Mouse (Mus musculus): ENCODE data around the gene Btnl9. TPM values are rescaled to one million over a fixed set of nuclear protein-coding genes. Genes with fewer than 3 reads are reported as not detected.
"Not testable (repeated sequence)": the region's sequence is repeated elsewhere in the genome, so short reads cannot be mapped to it uniquely, and the experiment has no call there.

Gene Btnl9
- polyA plus RNA-seq, 1 experiment, result 12.3 TPM

- H3K4me3 ChIP-seq (ENCODE audit: insufficient read depth, low read depth, low read length), result no peak overlapping the region
- no peak overlapping the region for H3K27ac ChIP-seq (replicated peaks; ENCODE audit: low read depth, low read length)
- peaks cover 8% of the 10 kb centered on the region; the same call in 1 of the 2 replicates for H3K4me1 ChIP-seq (ENCODE audit: control insufficient read depth, insufficient read depth, insufficient read length, low read length)
These were observed 13.7 kb upstream of the Btnl9 start for GRCm38 (mm10) chr11:49200666-49201065.

- no peak overlapping the region; the same call in 1 of the 2 replicates for H3K4me3 ChIP-seq (ENCODE audit: insufficient read depth, low read depth, low read length)
- H3K27ac ChIP-seq (replicated peaks; ENCODE audit: low read depth, low read length), result peak overlapping the region; percentile 96
- peaks cover 3% of the 10 kb centered on the region; the same call in 1 of the 2 replicates for H3K4me1 ChIP-seq (ENCODE audit: control insufficient read depth, insufficient read depth, insufficient read length, low read length)
These were observed 8.9 kb upstream of the Btnl9 start for GRCm38 (mm10) chr11:49195819-49196322.

GRCm38 (mm10) chr11:49194771-49195170 is 7.8 kb upstream of the Btnl9 start:
- not testable (repeated sequence) for H3K4me1 ChIP-seq (ENCODE audit: control insufficient read depth, insufficient read depth, insufficient read length, low read length); H3K4me3 ChIP-seq (ENCODE audit: insufficient read depth, low read depth, low read length)
- H3K27ac ChIP-seq (replicated peaks; ENCODE audit: low read depth, low read length), result peak overlapping the region; percentile 69

- H3K4me3 ChIP-seq (ENCODE audit: insufficient read depth, low read depth, low read length), result no peak overlapping the region
- peaks cover 2% of the 10 kb centered on the region; the same call in 1 of the 2 replicates for H3K4me1 ChIP-seq (ENCODE audit: control insufficient read depth, insufficient read depth, insufficient read length, low read length)
- no peak overlapping the region for H3K27ac ChIP-seq (replicated peaks; ENCODE audit: low read depth, low read length)
These were observed 4.1 kb upstream of the Btnl9 start for GRCm38 (mm10) chr11:49191083-49191482.

GRCm38 (mm10) chr11:49189737-49190136 is 2.8 kb upstream of the Btnl9 start:
- Histone ChIP-seq H3K4me3 (ENCODE audit: insufficient read depth, low read depth, low read length) (no peak overlapping the region), H3K27ac (replicated peaks; ENCODE audit: low read depth, low read length) (no peak overlapping the region), H3K4me1 (ENCODE audit: control insufficient read depth, insufficient read depth, insufficient read length, low read length) (peaks cover 2% of the 10 kb centered on the region; the same call in 1 of the 2 replicates)

GRCm38 (mm10) chr11:49187701-49188100 is 742 bp upstream of the Btnl9 start:
- peak overlapping the region; percentile 61 for H3K4me3 ChIP-seq (ENCODE audit: insufficient read depth, low read depth, low read length)
- peaks cover 2% of the 10 kb centered on the region; the same call in 1 of the 2 replicates for H3K4me1 ChIP-seq (ENCODE audit: control insufficient read depth, insufficient read depth, insufficient read length, low read length)
- H3K27ac ChIP-seq (replicated peaks; ENCODE audit: low read depth, low read length), result peak overlapping the region; percentile 99

GRCm38 (mm10) chr11:49186452-49186851 is 507 bp downstream of the Btnl9 start:
- Histone ChIP-seq H3K4me1 (ENCODE audit: control insufficient read depth, insufficient read depth, insufficient read length, low read length) (peaks cover 2% of the 10 kb centered on the region; the same call in 1 of the 2 replicates), H3K4me3 (ENCODE audit: insufficient read depth, low read depth, low read length) (peak overlapping the region; percentile 61), H3K27ac (replicated peaks; ENCODE audit: low read depth, low read length) (peak overlapping the region; percentile 99)

- Histone ChIP-seq H3K4me1 (ENCODE audit: control insufficient read depth, insufficient read depth, insufficient read length, low read length) (peaks cover 7% of the 10 kb centered on the region), H3K27ac (replicated peaks; ENCODE audit: low read depth, low read length) (peak overlapping the region; percentile 99), H3K4me3 (ENCODE audit: insufficient read depth, low read depth, low read length) (0 out of 2 replicates have a peak overlapping the region, but pooled peaks have one; percentile 61)
These were observed 3.8 kb downstream of the Btnl9 start for GRCm38 (mm10) chr11:49183172-49183571.

- peak overlapping the region; percentile 64; the same call in 1 of the 2 replicates for H3K27ac ChIP-seq (replicated peaks; ENCODE audit: low read depth, low read length)
- H3K4me1 ChIP-seq (ENCODE audit: control insufficient read depth, insufficient read depth, insufficient read length, low read length), result peaks cover 32% of the 10 kb centered on the region
- H3K4me3 ChIP-seq (ENCODE audit: insufficient read depth, low read depth, low read length), result not testable (repeated sequence)
These were observed 10.7 kb downstream of the Btnl9 start for GRCm38 (mm10) chr11:49176047-49176779.

GRCm38 (mm10) chr11:49175345-49175744 is 11.6 kb downstream of the Btnl9 start:
- H3K27ac ChIP-seq (replicated peaks; ENCODE audit: low read depth, low read length), result peak overlapping the region; percentile 64
- no peak overlapping the region for H3K4me3 ChIP-seq (ENCODE audit: insufficient read depth, low read depth, low read length)
- peaks cover 30% of the 10 kb centered on the region for H3K4me1 ChIP-seq (ENCODE audit: control insufficient read depth, insufficient read depth, insufficient read length, low read length)

- H3K27ac ChIP-seq (replicated peaks; ENCODE audit: low read depth, low read length), result no peak overlapping the region
- peaks cover 26% of the 10 kb centered on the region for H3K4me1 ChIP-seq (ENCODE audit: control insufficient read depth, insufficient read depth, insufficient read length, low read length)
- H3K4me3 ChIP-seq (ENCODE audit: insufficient read depth, low read depth, low read length), result no peak overlapping the region
These were observed 16.4 kb downstream of the Btnl9 start for GRCm38 (mm10) chr11:49170576-49170975.

- Histone ChIP-seq H3K4me3 (ENCODE audit: insufficient read depth, low read depth, low read length) (0 out of 2 replicates have a peak overlapping the region, but pooled peaks have one; percentile 13), H3K27ac (replicated peaks; ENCODE audit: low read depth, low read length) (no peak overlapping the region), H3K4me1 (ENCODE audit: control insufficient read depth, insufficient read depth, insufficient read length, low read length) (peaks cover 18% of the 10 kb centered on the region)
These were observed 17.9 kb downstream of the Btnl9 start for GRCm38 (mm10) chr11:49168839-49169611.

- no peak overlapping the region for H3K4me3 ChIP-seq (ENCODE audit: insufficient read depth, low read depth, low read length)
- peaks cover 10% of the 10 kb centered on the region for H3K4me1 ChIP-seq (ENCODE audit: control insufficient read depth, insufficient read depth, insufficient read length, low read length)
These were observed 29.8 kb downstream of the Btnl9 start for GRCm38 (mm10) chr11:49156821-49157814.

GRCm38 (mm10) chr11:49154077-49154476 is 32.9 kb downstream of the Btnl9 start, which contains the start of gene Olfr1394:
Olfr1394 (plus strand) TSS chr11:49154377.
- Histone ChIP-seq H3K27ac (replicated peaks; ENCODE audit: low read depth, low read length) (peak within 1 kb of the TSS; percentile 64), H3K4me1 (ENCODE audit: control insufficient read depth, insufficient read depth, insufficient read length, low read length) (peaks cover 10% of the 10 kb centered on the region), H3K4me3 (ENCODE audit: insufficient read depth, low read depth, low read length) (no peak within 1 kb of the TSS)

More at GRCm38 (mm10) chr11:49156821-49157814, 29.8 kb downstream of the Btnl9 start:
- H3K27ac ChIP-seq (replicated peaks; ENCODE audit: low read depth, low read length), result 0 out of 2 replicates have a peak overlapping the region, but pooled peaks have one; percentile 54

All from brown adipose tissue, adult 24 weeks (tissue).